Mouse (Mus musculus): ENCODE data around the gene Mypn. TPM values are rescaled to one million over a fixed set of nuclear protein-coding genes. Genes with fewer than 3 reads are reported as not detected.

The Mypn gene
- polyA plus RNA-seq (2014; fragmentation: Nextera tagmentation; extraction: Ambion mirVana) = 0.09 and 0.10 TPM in 2 replicates

DNA sequence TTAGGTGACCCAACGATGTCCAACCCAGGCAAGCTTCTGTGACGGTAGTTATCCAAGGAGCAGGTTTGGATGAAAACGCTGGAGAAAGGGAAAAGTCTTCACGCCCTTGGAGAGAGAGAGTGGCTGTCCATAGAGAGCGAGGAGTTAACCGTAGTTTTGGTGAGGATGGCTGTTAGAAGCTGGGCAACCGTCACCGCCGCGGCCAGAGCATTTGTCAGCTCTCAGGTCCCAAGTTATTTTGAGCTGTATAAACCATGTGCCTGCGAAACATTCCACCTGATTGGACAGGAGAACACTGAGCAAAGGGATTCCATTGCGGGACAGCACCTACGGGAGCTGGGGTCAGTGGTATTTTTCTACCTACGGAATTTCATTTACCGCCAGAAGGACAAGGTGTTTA, at the start of gene Mypn:
Mypn (minus strand) TSS at position 225 of the 400 bp plus-strand sequence.
- DNase-seq (ENCODE audit: low spot score) (no peak), ATAC-seq (ENCODE audit: low FRiP score) (no peak)
- 90% methylated on average over 15 of the region's 15 CpGs for WGBS
- Histone ChIP-seq H3K4me3 (ENCODE audit: low read depth, low read length) (no peak within 1 kb of the TSS), H3K4me2 (replicated peaks; ENCODE audit: low read depth, low read length) (no peak within 1 kb of the TSS), H3K27me3 (ENCODE audit: control insufficient read depth, insufficient read depth, low read length) (no peaks in the 10 kb centered on the region), H3K4me1 (replicated peaks; ENCODE audit: control insufficient read depth, insufficient read depth, low read length) (no peaks in the 10 kb centered on the region), H3K36me3 (ENCODE audit: control insufficient read depth, insufficient read depth, low read length) (no peaks in the 10 kb centered on the region), H3K9ac (ENCODE audit: low read depth, low read length) (no peak within 1 kb of the TSS), H3K9me3 (ENCODE audit: control insufficient read depth, low read length) (no peaks in the 10 kb centered on the region), H3K27ac (ENCODE audit: low read depth, low read length) (no peak within 1 kb of the TSS)

DNA sequence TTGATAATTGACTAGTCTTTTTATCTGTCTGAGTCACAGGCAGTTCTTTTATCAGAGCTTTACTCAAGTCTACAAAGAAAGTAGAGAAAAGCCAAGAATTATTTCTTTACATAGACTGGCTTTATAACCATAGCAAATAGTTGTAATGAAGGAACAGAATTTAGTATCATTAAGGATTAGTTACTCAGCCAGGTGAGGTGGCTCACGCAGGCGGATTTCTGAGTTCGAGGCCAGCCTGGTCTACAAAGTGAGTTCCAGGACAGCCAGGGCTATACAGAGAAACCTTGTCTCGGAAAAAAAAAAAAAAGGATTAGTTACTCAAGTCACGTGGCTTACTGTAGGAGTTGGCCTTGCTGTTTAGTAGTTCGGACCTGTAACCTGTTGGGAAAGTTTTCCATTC, 44.7 kb upstream of the Mypn start:
- no peak overlapping the region for H3K4me3 ChIP-seq (ENCODE audit: low read depth, low read length)
- no peaks in the 10 kb centered on the region for H3K4me1 ChIP-seq (replicated peaks; ENCODE audit: control insufficient read depth, insufficient read depth, low read length)
- ATAC-seq (ENCODE audit: low FRiP score) (no peak), DNase-seq (ENCODE audit: low spot score) (no peak)
- no peaks in the 10 kb centered on the region for H3K9me3 ChIP-seq (ENCODE audit: control insufficient read depth, low read length)
- H3K9ac ChIP-seq (ENCODE audit: low read depth, low read length) = no peak overlapping the region
- 97% methylated on average over 6 of the region's 6 CpGs for WGBS
- H3K27ac ChIP-seq (ENCODE audit: low read depth, low read length) = no peak overlapping the region
- H3K27me3 ChIP-seq (ENCODE audit: control insufficient read depth, insufficient read depth, low read length) = no peaks in the 10 kb centered on the region
- no peaks in the 10 kb centered on the region for H3K36me3 ChIP-seq (ENCODE audit: control insufficient read depth, insufficient read depth, low read length)
- H3K4me2 ChIP-seq (replicated peaks; ENCODE audit: low read depth, low read length) = no peak overlapping the region

DNA sequence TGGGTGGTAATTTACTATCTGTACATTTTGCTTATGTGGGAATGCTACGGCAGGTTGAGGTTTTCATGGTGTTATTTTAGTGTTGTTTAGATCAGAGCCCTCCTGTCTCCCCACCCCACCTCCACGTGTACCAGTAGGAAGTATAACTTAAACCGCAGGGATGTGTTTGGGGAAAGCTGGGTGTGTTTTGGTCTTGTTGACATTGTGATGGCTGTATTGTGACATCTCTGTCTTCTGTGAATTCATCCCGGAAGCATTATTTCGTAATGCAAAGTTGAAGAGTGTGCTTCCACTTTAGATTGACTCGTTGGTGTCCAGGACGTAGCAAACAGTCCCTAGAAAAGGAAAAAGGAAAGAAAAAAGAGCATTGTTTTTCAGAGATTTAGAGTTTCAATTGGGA, 43.7 kb upstream of the Mypn start:
- Histone ChIP-seq H3K27me3 (ENCODE audit: control insufficient read depth, insufficient read depth, low read length) (no peaks in the 10 kb centered on the region), H3K27ac (ENCODE audit: low read depth, low read length) (no peak overlapping the region), H3K9me3 (ENCODE audit: control insufficient read depth, low read length) (no peaks in the 10 kb centered on the region), H3K9ac (ENCODE audit: low read depth, low read length) (no peak overlapping the region), H3K36me3 (ENCODE audit: control insufficient read depth, insufficient read depth, low read length) (no peaks in the 10 kb centered on the region), H3K4me2 (replicated peaks; ENCODE audit: low read depth, low read length) (no peak overlapping the region), H3K4me3 (ENCODE audit: low read depth, low read length) (no peak overlapping the region), H3K4me1 (replicated peaks; ENCODE audit: control insufficient read depth, insufficient read depth, low read length) (no peaks in the 10 kb centered on the region; the same call in 1 of the 2 replicates)
- ATAC-seq (ENCODE audit: low FRiP score) (no peak), DNase-seq (ENCODE audit: low spot score) (no peak)
- WGBS = 89% methylated on average over 7 of the region's 7 CpGs

DNA sequence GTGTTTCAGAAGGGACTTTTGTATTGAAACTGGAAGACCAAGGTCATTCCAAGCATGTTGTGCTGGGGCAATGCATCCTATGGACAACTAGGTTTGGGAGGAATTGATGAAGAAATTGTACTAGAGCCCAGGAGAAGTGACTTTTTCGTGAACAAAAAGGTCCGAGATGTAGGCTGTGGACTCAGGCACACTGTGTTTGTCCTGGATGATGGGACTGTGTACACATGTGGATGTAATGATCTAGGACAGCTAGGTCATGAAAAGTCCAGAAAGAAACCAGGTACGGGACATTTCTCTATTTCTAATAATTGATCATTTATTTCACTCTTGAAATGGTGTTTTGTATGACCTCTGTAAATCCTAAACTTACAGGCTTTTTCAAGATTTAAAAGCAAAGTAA, 42.1 kb upstream of the Mypn start:
- Histone ChIP-seq H3K27ac (ENCODE audit: low read depth, low read length) (no peak overlapping the region), H3K9me3 (ENCODE audit: control insufficient read depth, low read length) (no peaks in the 10 kb centered on the region), H3K4me1 (replicated peaks; ENCODE audit: control insufficient read depth, insufficient read depth, low read length) (no peaks in the 10 kb centered on the region; the same call in 1 of the 2 replicates), H3K36me3 (ENCODE audit: control insufficient read depth, insufficient read depth, low read length) (no peaks in the 10 kb centered on the region), H3K9ac (ENCODE audit: low read depth, low read length) (no peak overlapping the region), H3K4me2 (replicated peaks; ENCODE audit: low read depth, low read length) (no peak overlapping the region), H3K4me3 (ENCODE audit: low read depth, low read length) (no peak overlapping the region), H3K27me3 (ENCODE audit: control insufficient read depth, insufficient read depth, low read length) (no peaks in the 10 kb centered on the region)
- 94% methylated on average over 3 of the region's 3 CpGs for WGBS
- DNase-seq (ENCODE audit: low spot score) (no peak), ATAC-seq (ENCODE audit: low FRiP score) (no peak)

DNA sequence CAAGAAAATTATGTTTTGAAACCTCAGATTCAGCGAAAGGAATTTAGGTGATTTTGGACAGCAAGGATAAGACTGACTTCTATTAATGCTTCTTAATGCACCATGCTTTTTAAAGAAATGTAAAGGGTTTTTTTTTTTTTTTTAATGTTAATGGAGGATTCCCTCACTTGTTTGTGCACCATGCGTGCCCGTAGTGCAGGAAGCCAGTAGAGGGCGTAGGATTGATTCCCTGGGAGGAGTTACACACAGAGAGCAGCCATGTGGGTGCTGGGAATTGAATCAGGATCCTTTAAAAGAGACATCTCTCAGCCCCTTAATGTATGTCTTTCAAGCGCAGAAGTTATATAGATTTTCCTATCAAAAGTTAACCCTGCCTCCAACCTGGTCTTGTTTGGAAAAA, 41.0 kb upstream of the Mypn start:
- no peaks in the 10 kb centered on the region for H3K27me3 ChIP-seq (ENCODE audit: control insufficient read depth, insufficient read depth, low read length)
- H3K9me3 ChIP-seq (ENCODE audit: control insufficient read depth, low read length) = no peaks in the 10 kb centered on the region
- ATAC-seq (ENCODE audit: low FRiP score) = no peak
- H3K4me2 ChIP-seq (replicated peaks; ENCODE audit: low read depth, low read length) = peak overlapping the region; percentile 61
- no peaks in the 10 kb centered on the region for H3K36me3 ChIP-seq (ENCODE audit: control insufficient read depth, insufficient read depth, low read length)
- H3K4me3 ChIP-seq (ENCODE audit: low read depth, low read length) = peak overlapping the region; percentile 92
- no peaks in the 10 kb centered on the region; the same call in 1 of the 2 replicates for H3K4me1 ChIP-seq (replicated peaks; ENCODE audit: control insufficient read depth, insufficient read depth, low read length)
- peak; percentile 53 for DNase-seq (ENCODE audit: low spot score)
- no peak overlapping the region for H3K27ac ChIP-seq (ENCODE audit: low read depth, low read length)
- WGBS = 12% methylated on average over 5 of the region's 5 CpGs
- peak overlapping the region; percentile 93 for H3K9ac ChIP-seq (ENCODE audit: low read depth, low read length)

DNA sequence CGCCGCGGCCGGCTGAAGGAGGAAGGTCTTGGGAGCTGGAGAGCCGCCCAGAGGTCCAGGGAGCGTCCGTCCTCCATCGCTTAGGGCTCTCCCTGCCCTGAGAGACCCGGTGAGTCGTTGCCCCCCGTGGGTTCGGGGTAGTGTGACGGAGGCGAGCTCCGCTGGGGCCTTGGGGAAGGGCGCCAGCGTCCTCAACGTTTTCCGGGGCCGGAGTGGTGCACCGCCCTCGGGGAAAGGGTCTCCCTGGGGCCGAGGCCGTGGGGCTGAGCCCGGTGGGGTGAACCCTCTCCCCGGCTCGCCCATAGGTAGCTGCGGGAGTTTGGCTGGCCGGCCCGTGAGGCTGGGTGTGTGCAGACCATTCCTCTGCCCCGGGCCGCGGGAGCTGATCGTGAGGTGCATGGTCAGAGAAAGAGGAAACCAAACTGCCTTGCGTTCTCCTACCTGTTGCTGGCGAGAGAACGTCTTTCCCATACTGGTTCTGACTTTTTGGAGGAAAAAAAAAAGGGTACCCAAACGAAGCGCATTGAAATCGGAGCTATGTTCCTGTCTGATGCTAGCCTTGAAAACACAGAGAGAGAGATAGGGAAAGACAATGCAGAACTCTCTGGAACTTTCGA, 40.4 kb upstream of the Mypn start:
- WGBS = 0% methylated on average over 39 of the region's 41 CpGs
- H3K4me2 ChIP-seq (replicated peaks; ENCODE audit: low read depth, low read length) = peak overlapping the region; percentile 61
- H3K4me3 ChIP-seq (ENCODE audit: low read depth, low read length) = peak overlapping the region; percentile 92
- H3K4me1 ChIP-seq (replicated peaks; ENCODE audit: control insufficient read depth, insufficient read depth, low read length) = no peaks in the 10 kb centered on the region; the same call in 1 of the 2 replicates
- peak overlapping the region; percentile 93 for H3K9ac ChIP-seq (ENCODE audit: low read depth, low read length)
- peak overlapping the region; percentile 94 for H3K27ac ChIP-seq (ENCODE audit: low read depth, low read length)
- no peaks in the 10 kb centered on the region for H3K9me3 ChIP-seq (ENCODE audit: control insufficient read depth, low read length)
- H3K27me3 ChIP-seq (ENCODE audit: control insufficient read depth, insufficient read depth, low read length) = no peaks in the 10 kb centered on the region
- ATAC-seq (ENCODE audit: low FRiP score) (peak; percentile 88), DNase-seq (ENCODE audit: low spot score) (no peak)
- H3K36me3 ChIP-seq (ENCODE audit: control insufficient read depth, insufficient read depth, low read length) = no peaks in the 10 kb centered on the region

DNA sequence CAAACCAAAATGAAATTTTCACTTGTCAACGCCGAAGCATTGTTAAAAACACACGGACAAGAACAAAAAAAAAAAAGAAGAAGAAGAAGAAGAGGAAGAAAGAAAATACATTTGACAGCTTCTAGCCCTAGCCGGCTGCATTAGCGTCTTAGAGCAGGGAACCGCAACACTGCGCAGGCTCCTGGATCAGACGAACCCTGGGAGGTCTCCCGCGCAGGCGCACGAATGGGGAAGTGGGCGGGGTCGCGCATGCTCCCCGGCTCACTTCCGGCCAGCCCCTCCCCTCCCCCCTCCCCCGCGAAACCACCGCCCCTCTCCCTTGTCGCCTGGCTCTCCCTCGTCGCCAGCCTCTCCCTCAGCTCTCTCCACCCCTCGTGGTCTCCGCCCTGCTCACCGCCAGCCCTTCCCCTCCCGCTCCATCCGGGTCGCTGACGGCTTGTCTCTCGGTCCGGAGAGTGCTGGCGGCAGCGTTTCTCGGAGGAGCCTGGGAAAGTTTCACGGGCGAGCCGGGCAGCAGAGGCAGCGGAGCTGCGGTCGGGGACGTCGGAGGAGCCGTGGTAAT, 39.8 kb upstream of the Mypn start, which contains the start of gene Herc4:
Herc4 (plus strand) TSS at position 318 of the 562 bp plus-strand sequence.
- peak within 1 kb of the TSS; percentile 61 for H3K4me2 ChIP-seq (replicated peaks; ENCODE audit: low read depth, low read length)
- DNase-seq (ENCODE audit: low spot score) (peak; percentile 96), ATAC-seq (ENCODE audit: low FRiP score) (peak; percentile 100)
- peak within 1 kb of the TSS; percentile 92 for H3K4me3 ChIP-seq (ENCODE audit: low read depth, low read length)
- no peaks in the 10 kb centered on the region for H3K9me3 ChIP-seq (ENCODE audit: control insufficient read depth, low read length)
- 0% methylated on average over 42 of the region's 44 CpGs for WGBS
- peak within 1 kb of the TSS; percentile 93 for H3K9ac ChIP-seq (ENCODE audit: low read depth, low read length)
- H3K27ac ChIP-seq (ENCODE audit: low read depth, low read length) = peak within 1 kb of the TSS; percentile 94
- no peaks in the 10 kb centered on the region for H3K36me3 ChIP-seq (ENCODE audit: control insufficient read depth, insufficient read depth, low read length)
- no peaks in the 10 kb centered on the region; the same call in 1 of the 2 replicates for H3K4me1 ChIP-seq (replicated peaks; ENCODE audit: control insufficient read depth, insufficient read depth, low read length)
- H3K27me3 ChIP-seq (ENCODE audit: control insufficient read depth, insufficient read depth, low read length) = no peaks in the 10 kb centered on the region

DNA sequence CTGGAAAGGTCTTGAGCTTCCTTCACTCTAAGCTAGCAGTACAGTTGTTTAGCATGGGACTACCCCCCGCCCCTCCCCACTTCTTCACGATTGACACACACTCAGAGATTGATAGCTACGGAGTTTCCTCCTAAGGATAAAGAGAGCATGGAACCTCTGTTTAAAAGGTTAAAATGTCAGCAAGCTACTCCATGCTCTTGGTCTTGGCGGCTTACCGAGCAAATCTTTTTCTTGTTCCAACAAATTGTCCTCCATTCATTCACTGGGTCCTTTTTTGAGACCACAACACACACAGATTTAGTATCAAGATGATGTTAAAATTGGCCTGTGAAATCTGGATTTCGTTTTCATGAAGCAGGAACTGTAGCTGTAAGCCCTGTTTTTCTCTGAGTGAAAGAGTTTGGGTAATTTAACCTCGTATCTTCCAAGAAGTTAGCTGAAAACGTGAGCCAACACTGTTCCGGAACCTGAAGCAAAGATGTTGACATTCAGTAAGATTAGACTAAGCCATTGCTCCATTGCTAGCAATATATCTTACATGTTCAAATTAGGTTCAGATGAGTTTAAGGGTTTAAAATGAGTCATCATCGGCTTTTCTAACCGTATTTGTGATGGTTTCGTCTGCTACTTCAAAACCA, 39.2 kb upstream of the Mypn start:
- H3K4me3 ChIP-seq (ENCODE audit: low read depth, low read length) = peak overlapping the region; percentile 92
- no peak for ATAC-seq (ENCODE audit: low FRiP score)
- H3K4me1 ChIP-seq (replicated peaks; ENCODE audit: control insufficient read depth, insufficient read depth, low read length) = no peaks in the 10 kb centered on the region; the same call in 1 of the 2 replicates
- 30% methylated on average over 12 of the region's 12 CpGs for WGBS
- peak; percentile 4 for DNase-seq (ENCODE audit: low spot score)
- peak overlapping the region; percentile 54 for H3K9ac ChIP-seq (ENCODE audit: low read depth, low read length)
- peak overlapping the region; percentile 48 for H3K4me2 ChIP-seq (replicated peaks; ENCODE audit: low read depth, low read length)
- H3K9me3 ChIP-seq (ENCODE audit: control insufficient read depth, low read length) = no peaks in the 10 kb centered on the region
- no peaks in the 10 kb centered on the region for H3K36me3 ChIP-seq (ENCODE audit: control insufficient read depth, insufficient read depth, low read length)
- no peak overlapping the region for H3K27ac ChIP-seq (ENCODE audit: low read depth, low read length)
- no peaks in the 10 kb centered on the region for H3K27me3 ChIP-seq (ENCODE audit: control insufficient read depth, insufficient read depth, low read length)

Data from hindbrain, embryonic 11.5 days (tissue).